Mouse (Mus musculus): ENCODE results near the gene Zfhx3.

Gene Zfhx3

DNA sequence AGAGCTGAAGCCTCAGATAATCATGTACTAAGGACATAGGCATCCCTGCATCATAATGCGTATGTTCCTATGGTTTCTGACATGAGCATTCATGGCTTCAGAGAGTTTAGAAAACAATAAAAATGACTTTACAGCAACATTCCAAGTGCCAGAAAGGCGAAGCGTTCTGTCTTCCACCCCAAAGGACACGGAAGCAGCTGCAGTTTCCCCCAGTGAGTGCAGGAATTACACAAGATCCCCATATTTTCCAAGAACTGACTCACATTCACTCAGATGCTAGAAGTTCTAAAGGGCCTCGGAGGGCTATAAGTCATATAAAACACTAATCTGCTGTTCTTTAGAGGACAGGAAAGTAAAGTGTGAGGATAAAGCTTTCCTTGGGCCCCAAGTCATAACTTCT is 75.3 kb downstream of the Zfhx3 start:
- WGBS, result 94% methylated on average over 5 of the region's 5 CpGs

DNA sequence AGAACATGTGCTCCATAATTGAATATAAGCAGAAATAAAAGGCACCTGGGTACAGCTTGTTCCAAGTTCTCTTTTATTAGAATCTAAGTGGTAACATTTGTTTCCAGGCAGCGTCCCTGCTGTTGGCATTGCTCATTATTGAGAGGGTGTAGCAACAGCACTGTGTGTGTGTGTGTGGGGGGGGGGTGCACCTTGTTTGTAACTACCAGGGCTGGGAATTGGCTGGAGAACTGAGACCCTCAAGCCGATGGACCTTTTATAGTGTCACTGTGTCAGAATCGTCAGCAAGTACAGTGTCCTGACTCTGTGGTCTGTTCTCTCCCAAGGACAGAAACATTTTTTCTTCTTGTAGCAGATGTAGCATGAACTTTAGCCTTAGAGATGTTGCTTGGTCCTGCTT is 77.2 kb downstream of the Zfhx3 start:
- WGBS, result 68% methylated on average over 3 of the region's 3 CpGs

DNA sequence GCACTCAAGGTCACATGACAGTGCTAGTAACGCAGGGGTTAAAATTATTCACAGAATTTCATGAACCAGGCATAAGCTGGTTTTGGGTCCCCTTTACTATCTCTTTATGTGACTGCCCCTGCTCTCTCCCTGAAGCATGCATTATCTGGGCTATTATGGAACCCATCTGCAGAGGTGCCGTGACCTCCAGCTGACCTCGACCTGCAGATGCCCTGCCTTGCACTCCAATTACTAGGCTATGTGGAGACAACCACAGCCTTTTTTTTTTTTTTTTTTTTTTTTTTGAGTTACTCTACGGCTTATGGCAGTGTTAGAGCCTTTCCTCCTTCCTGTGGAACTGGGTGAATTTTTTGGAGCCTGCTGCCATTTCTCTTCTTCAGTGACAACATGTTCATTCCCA is 80.0 kb downstream of the Zfhx3 start:
- WGBS, result 82% methylated on average over 4 of the region's 4 CpGs

GRCm38 (mm10) chr8:108024331-108024730 is 81.9 kb downstream of the Zfhx3 start:
- 39% methylated on average over 4 of the region's 4 CpGs for WGBS

DNA sequence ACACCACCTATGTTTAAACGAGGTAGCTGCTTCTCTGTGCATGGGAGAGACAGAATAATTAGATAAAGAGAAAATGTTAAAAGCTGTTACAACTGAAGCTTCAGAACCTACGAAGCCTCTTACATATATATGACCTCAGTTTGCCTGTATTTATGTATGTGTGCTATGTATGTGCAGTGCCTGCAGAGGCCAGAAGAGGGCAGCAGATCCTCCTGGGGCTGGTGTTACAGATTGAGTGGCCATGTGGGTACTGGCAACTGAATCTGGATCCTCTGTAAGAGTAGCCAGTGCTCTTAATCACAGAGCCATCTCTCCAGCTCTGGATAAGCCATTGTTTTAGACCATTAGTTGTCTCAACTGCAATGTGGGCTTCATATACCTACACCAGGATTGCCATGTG is 82.8 kb downstream of the Zfhx3 start:
- WGBS, result 93% methylated on average over 2 of the region's 2 CpGs

GRCm38 (mm10) chr8:108026557-108027440 is 84.4 kb downstream of the Zfhx3 start:
- WGBS, result 85% methylated on average over 11 of the region's 11 CpGs

DNA sequence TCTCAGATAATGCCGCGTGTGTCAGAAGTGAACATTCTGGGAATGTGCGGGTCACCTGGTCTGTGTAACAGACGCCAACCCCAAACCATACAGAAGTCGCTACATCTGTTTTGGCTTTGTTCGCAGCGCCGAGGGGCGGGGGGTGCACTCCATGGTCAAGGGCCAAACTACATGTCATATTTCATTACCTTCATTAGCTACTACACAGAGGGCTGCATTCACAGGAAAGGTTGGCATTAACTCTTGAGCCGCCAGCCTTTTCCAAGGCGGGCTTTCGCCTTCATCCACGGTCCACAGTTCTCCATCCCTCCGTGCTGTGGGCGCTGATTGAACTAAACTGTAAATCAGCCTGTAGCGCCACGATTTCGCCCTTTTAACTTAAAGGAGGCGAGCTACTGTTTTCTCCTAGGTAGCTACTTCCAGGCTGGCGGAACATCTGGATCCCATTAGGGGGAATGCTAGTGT is 85.1 kb downstream of the Zfhx3 start:
- WGBS, result 67% methylated on average over 20 of the region's 20 CpGs

- 68% methylated on average over 8 of the region's 8 CpGs for WGBS
Observed at GRCm38 (mm10) chr8:108028440-108028839, 86.0 kb downstream of the Zfhx3 start.

- 92% methylated on average over 3 of the region's 3 CpGs for WGBS
Observed at GRCm38 (mm10) chr8:108031159-108031558, 88.7 kb downstream of the Zfhx3 start.

GRCm38 (mm10) chr8:108034070-108034469 is 91.6 kb downstream of the Zfhx3 start:
- 81% methylated on average over 3 of the region's 3 CpGs for WGBS

DNA sequence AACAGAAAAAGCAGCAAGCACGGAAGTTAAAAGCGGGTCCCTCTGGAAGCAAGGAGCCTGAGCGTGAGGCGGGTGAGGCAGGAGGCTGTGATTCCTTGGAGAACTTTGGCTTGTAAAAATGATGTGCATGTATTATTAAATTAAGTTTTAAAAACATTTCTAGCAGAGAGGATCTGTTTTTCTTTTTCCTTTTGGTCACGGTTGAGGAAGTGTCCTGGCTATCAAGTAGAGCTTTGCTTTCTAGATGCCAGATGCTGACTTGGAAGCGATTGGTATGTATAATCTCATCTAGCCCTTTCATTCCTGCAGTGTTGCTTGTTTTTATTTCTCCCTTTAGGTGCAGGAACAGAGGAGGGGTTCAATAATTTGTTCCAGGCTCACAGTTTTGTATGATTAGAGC is 92.3 kb downstream of the Zfhx3 start:
- 84% methylated on average over 6 of the region's 6 CpGs for WGBS

DNA sequence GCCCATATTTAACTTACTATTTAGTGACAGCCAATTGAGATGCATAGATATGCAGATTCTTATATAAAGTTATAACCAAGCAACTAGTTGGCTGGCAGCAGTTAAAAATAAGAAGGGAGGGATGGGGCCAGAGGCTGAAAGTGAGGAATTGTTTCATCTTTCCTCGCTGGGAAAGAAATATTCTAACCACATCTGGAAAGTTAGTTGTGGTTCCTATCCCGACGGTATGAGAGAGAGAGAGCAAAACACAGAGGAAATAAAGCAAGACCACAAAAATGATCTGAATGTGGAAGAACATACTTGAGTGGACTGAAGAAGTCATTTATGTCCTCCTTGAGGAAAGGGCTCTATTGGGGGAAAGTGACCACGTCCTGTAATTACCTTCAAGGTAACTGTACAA is 101.2 kb downstream of the Zfhx3 start:
- WGBS, result 88% methylated on average over 4 of the region's 4 CpGs

GRCm38 (mm10) chr8:108044185-108044584 is 101.7 kb downstream of the Zfhx3 start:
- WGBS, result 82% methylated on average over 3 of the region's 3 CpGs

- 51% methylated on average over 5 of the region's 5 CpGs for WGBS
Observed at GRCm38 (mm10) chr8:108056241-108056640, 113.8 kb downstream of the Zfhx3 start.

DNA sequence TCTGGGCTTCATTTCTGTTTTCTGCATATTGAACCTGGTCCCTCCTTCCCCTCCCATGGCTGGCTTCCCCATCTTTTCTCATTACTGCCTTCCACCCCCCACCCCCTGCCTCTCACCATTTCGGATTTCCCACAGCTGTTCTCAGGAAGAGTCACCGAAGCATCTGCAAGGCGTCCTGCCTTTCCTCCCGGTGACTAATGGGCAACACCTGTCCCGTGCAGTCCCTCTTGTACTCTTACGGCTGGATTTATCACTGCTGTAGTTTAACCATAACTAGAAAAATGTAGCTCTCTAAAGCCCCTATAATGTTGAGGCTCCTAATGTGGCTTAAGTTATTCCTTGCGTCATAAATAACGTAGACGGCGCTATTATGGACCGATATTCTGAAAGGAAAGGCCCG is 119.5 kb downstream of the Zfhx3 start:
- WGBS, result 90% methylated on average over 12 of the region's 12 CpGs

GRCm38 (mm10) chr8:108067111-108067510 is 124.7 kb downstream of the Zfhx3 start:
- WGBS, result 90% methylated on average over 6 of the region's 6 CpGs

DNA sequence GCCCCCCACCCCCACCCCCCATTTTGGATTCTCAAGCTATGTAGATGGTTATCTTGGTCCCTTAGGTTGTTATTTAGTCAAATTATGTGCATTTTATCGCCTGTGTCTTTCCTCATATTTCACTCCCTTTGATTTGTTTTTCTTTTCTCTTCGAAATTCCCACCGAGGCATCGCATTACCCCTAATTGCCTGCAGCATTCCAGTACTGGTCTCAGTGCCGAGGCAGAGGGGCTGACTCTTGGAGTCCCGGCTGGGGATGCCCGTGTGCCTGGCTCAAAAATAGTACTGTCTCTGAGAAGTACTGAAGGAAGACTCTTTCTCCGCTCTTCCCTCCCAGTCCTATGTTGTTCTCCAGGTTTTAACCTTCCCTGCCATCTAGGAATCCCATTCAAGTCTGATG is 125.8 kb downstream of the Zfhx3 start:
- 39% methylated on average over 8 of the region's 8 CpGs for WGBS

- 73% methylated on average over 4 of the region's 4 CpGs for WGBS
Observed at GRCm38 (mm10) chr8:108070438-108070837, 128.0 kb downstream of the Zfhx3 start.

DNA sequence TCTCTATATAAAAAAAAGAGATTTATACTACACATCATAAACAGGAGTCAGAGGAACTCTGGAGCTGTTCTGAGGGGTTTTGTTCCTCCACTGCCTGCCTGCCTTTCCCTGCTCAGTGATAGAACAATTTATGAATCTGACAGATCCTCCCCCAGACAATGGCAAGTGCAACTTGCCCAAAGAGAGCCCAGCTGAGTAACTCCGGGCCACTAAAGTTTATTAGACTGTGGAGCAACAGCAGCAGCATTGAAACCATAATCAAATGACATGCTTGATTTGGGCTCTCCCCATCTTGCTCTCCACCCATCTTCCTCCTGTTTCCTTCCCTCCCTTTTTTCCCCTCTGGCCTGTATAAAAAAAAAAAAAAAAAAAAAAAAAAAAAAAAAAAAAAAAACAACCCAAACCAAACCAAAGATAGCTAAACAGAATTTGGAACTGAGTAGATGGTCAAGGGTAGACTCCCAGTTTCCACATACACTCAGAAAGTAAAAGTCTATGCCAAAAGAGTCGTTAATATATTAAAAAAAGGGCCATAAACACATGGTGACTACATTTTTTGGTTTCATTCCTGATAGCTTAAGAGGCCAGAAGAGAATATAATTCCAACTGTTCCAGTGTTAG is 129.8 kb downstream of the Zfhx3 start:
- WGBS, result 73% methylated on average over 2 of the region's 2 CpGs

DNA sequence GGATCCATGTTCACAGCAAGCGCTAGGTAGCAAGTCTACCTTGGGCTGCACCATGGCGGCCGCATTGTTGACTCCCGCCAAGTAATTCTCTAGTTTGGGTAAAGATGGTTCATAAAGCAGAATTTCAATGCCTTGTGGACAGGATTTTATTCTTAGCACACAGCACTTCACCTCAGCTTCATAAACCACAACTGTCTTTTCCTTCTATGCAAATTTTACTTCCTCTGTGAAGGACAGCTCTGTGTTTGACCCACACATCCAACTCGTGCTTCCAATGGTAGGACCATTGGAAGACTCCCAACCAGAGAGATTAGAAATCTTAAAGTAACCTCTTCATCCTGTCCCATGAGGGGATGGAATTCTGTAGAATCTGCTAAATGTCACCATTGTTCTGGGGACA is 130.4 kb downstream of the Zfhx3 start:
- 84% methylated on average over 5 of the region's 5 CpGs for WGBS

- WGBS, result 85% methylated on average over 5 of the region's 5 CpGs
Observed at GRCm38 (mm10) chr8:108075176-108075575, 132.7 kb downstream of the Zfhx3 start.

DNA sequence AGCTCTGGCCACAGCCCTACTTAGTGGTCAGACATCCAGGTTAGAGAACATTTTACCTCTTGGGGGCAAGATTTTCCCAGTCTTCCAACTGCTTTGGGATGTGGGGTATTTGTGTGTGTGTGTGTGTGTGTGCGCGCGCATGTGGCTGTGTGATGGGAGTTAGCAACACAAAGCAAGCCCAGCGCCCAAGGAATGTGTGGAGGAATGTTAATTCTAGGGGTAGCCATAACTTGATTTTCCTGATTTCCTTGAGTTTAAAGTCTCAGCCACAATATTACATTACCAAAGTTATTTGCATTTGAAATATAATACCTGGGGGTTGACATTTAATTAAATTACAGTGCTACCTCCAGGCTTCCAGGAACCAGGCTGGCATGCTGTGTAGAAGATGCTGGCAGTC is 136.3 kb downstream of the Zfhx3 start:
- WGBS, result 94% methylated on average over 4 of the region's 4 CpGs

DNA sequence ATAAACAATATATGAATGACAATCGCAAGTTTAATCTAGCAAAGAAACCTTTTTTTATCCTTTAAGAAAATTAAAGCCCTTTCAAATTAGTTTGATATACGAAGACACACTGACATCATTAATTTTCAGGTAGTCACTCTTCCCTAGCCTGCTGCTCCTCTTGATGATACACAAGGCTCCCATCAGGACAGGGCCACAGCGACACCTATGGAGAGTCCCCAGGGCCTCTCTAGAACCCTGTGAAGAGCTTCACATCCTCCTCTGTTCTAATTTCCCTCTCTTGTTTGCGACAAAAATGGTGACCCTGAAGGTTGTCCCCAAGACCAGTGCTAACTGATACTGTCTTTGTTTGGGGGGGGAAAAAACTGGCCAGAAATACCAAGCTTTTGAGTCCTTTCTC is 144.5 kb downstream of the Zfhx3 start:
- WGBS, result 77% methylated on average over 4 of the region's 4 CpGs

All from cerebral cortex, adult 2 months (tissue).